Mouse (Mus musculus) granulocyte monocyte progenitor cell, adult 5-6 weeks (primary cell): Measurements from ENCODE around the gene Slc29a3. TPM values are rescaled to one million over a fixed set of nuclear protein-coding genes. Genes with fewer than 3 reads are reported as not detected.
A peak's percentile ranks its signal among the peaks of the same experiment; 100 is the strongest.
"Not testable (repeated sequence)": the region's sequence is repeated elsewhere in the genome, so short reads cannot be mapped to it uniquely, and the experiment has no call there.

Experiments used
- ATAC-seq: replicated peaks from 2 replicates; pipeline ENCODE4 v1.8.0; 2016; ENCODE audit warnings: mild to moderate bottlenecking, moderate TSS enrichment, inconsistent platforms; ENCODE audit not compliant: poor library complexity, severe bottlenecking
- total RNA-seq, 2 experiments: library from RNA; stranded (forward) in 1 of 2; stranded (reverse) in 1 of 2; fragments of 200-712, 200-1000 nt in 1 of 2; fragments of >200 nt in 1 of 2; fragmentation: Nextera tagmentation in 1 of 2; gene quantifications; 2 replicates each; pipeline ENCODE4 v1.2.3; 2014 to 2017

The Slc29a3 gene
- total RNA-seq, 2 experiments from 2014 or later, result 15.2 to 51.0 TPM

DNA sequence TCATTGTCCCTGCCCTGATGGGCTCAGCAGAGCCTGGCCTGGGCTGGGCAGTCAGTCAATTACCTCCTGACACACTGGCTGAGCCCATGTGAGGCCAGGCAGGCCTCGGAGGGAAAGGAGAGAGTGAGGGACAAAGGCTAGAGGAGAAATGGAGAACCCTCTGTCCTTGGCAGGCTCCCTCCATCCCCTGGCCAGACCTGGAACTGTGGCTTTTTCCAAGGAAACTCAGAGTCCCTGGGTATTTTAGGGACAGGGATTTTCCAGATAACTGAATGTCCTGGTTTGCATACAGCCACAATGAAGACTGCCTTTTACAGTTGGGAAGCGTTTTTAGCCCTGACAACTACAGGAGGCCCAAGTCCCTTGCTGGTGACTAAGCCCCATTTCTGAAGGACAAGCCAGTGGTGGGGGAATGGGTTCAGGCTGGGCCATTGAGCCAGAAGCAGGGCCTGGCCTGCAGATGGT, 20.2 kb downstream of the Slc29a3 start:
- ATAC-seq, result no peak

GRCm38 (mm10) chr10:60731742-60732141, 20.9 kb downstream of the Slc29a3 start:
- no peak for ATAC-seq

GRCm38 (mm10) chr10:60727301-60727700, 25.3 kb downstream of the Slc29a3 start:
- no peak for ATAC-seq

GRCm38 (mm10) chr10:60726896-60727295, 25.7 kb downstream of the Slc29a3 start:
- no peak for ATAC-seq

DNA sequence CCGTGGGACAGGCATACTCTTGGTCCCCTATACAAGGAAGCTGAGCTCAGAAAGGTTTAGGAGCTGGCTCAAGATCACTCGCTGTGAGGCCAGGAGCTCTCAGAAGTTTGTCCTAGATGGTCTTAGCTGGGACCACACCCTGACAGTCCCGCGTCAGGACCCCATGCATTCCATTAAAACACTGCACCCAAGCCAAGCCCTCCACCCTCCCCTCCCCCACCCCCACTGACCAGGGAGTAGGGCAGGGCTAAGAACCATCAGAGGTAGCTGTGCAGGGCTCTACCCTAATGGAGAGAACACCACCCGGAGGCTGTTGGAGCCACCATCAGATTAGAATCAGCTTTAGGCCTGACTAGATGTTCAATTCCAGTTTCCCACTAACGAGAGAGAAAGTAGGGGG, 28.1 kb downstream of the Slc29a3 start:
- no peak for ATAC-seq

DNA sequence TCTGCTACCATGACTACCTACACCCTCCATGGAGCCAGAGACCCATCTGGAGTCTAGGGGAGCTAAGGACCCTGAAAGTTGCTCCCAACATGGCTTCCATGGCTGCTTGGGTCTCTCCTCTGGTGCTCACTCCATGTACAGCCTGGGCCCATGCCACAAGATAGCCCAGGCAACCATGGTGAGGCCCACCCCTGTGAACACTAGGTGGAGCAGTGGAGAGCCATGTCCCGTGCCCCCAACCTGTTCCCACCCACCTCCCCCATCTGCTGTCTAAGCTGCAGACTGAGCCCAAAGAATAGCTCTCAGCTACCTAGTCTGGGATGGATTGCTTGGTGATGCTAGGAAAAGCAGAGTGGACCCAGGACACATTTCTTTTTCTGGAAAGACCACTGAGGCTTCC, 29.2 kb downstream of the Slc29a3 start:
- peak; percentile 68 for ATAC-seq

DNA sequence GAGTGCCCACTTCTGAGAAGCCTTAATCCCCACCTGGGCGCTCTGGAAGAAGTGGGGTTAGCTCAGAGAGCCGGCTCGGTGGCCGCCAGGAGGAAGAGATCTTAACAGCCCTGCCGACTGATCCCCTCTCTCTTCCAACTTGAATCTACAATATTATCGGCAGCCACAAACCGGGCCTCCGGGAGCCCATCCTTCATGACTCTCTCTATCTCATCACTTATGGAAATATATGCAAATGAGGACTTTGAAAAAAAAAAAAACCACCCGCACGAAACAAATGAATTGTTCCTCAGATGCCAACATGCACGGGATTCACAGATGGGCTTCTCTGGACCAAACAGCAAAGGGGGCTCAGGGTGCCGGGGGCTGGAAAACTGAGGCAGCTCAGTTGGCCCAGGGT, 31.0 kb downstream of the Slc29a3 start:
- no peak for ATAC-seq

- ATAC-seq, result no peak
Observed at GRCm38 (mm10) chr10:60720461-60720860, 32.1 kb downstream of the Slc29a3 start.

DNA sequence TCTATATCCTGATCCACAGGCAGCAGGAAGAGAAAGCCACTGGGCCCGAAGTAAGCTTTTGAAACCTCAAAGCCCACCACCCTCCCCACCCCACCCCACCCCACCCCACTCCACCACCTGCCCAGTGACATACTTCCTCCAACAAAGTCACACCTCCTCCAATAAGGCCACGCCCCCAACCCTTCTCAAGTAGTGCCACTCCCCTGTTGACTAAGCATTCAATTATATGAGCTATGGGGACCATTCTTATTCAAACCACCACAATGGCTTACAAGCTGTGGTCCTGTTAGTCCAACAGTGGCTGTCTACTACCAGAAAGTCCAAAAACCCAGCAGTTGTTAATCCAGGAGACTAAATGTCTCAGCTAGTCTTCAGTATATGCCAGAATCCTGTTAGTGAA, 34.1 kb downstream of the Slc29a3 start:
- ATAC-seq, result no peak

DNA sequence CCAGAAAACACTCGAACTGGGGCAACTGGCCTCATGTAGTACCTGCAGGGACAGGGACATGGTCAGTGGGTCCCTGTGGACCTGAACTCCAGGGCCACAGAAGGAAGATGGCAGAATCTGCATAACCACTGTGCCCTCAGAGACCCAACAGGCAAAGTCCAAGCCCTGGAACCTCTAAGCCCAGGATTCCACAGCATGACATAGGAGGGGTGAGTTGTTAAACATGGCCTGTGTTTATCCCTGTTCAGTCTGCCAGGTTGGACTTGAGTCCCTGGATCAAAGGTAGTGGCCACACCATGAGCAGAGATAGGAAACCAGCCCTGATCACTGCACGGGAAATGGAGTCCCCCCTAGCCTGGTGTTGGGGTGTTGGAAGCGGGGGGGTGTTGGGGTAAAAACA, 36.1 kb downstream of the Slc29a3 start:
- ATAC-seq, result no peak

DNA sequence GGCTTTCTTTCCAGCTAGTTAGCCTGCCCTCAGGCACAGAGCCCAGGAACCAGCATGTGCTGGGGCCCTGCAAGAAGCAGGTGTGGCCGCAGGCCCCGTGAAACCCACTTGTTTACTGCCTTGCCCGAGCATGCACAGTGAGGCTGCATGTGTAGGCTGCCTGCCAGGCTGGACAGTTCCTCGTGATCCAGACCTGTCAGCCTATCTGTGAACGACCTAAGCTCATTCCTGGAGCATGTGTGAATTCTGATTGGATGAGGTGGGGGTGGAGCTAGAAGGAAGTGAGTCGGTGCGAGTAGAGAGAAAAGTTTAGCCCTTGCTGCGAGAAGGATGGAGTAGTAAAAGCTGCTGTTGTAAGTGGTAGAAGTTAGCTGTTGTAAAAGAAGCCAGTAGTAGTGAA, 40.3 kb downstream of the Slc29a3 start:
- not testable (repeated sequence) for ATAC-seq

- no peak for ATAC-seq
Observed at GRCm38 (mm10) chr10:60708837-60709236, 43.8 kb downstream of the Slc29a3 start.

DNA sequence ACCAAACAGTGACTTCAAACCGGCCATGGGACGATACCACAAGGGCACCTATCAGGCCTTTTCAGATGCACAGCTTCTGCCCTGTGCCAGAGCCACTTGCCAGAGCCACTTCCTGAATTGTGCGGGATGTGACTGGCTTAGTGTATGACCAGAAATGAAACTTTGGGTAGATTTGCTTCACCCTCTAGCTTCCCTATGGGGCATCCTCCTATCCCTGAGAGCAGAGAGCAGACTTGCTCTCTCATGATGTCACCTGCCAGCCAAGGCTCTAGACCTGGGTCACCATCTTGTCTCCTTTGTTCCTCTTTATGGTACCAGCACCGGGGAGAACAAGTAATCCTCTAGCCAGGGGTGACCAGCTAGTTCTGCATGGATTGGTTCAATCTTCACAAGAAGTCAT, 46.3 kb downstream of the Slc29a3 start:
- peak; percentile 93 for ATAC-seq

- peak; percentile 52 for ATAC-seq
Observed at GRCm38 (mm10) chr10:60705134-60705533, 47.5 kb downstream of the Slc29a3 start.

DNA sequence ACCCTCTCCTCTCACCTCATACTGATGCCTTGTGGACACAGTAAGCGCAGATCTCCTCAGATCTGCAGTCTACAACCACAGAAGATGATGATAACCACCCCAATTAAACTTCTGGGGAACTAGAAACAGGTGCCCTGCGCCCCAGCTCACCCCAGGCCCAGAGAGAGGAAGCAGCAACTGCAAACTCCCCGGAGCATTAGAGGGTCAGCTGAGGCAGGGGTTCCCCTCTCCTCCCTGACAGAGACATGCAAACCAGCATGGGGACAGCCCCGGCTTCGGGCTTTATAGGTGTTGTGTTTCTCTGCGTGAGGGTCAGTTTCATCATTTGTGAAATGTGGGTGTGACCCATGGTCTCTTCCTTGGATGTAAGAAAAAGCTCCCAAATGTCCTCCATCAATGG, 54.8 kb downstream of the Slc29a3 start:
- ATAC-seq, result peak; percentile 25; the same call in 1 of the 2 replicates

GRCm38 (mm10) chr10:60696975-60697374, 55.6 kb downstream of the Slc29a3 start:
- ATAC-seq, result peak; percentile 96

DNA sequence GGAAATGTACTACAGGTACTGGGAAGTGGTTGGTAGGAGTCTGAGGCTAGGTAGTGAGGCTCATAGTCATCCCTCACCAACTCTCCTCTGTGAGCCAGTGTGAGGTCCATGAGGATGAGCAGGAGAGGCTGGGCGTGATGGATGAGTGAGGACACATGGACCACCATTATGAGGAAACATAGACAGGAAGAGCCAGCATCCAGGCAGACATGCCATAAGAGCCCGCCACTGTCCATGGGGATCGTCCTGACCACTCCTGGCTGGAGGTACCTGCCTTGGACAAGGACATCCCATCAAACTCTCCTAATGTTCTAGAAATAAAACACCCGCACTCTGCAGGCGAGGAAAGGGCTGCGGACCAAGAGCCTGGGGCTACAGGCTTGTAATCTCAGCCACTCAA, 56.2 kb downstream of the Slc29a3 start, which contains the start of gene Cdh23:
Gene Cdh23 (minus strand): TSS at position 101 of the 400 bp plus-strand sequence.
- ATAC-seq, result no peak

DNA sequence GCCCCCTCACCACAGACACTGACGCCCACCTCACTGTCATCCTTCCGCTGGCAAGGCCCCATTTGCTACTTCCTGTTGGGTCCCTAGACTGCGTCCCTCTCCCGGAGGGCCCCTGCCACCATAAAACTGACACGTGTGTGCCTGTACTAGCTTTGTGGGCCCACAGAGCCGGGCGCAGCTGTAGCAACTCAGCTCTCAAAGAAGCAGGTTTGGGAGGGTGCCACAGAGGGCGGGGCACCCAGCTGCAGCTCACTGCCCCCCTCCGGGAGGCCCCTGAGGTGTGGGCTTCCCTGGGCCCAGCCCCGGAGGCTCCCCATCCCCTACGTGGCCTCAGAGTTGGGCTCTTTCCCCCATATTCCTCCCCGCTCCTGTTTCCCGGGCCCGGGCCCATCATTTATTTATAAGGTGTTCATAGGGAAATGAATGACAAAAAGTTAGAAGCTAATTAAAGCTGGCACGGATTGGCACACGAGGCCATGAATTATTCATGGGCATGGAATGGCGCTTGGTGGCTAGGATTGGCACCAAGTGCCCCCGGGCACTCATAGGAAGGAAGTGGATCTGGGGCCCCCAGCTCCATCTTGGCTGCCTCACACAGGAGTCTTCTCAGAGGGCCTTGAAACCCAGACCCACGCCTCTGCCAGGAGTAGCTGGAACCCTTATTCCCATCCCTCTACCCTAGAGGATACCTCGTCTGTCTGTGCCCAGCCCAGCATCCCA, 60.8 kb downstream of the Slc29a3 start:
- ATAC-seq, result peak; percentile 12; the same call in 1 of the 2 replicates

DNA sequence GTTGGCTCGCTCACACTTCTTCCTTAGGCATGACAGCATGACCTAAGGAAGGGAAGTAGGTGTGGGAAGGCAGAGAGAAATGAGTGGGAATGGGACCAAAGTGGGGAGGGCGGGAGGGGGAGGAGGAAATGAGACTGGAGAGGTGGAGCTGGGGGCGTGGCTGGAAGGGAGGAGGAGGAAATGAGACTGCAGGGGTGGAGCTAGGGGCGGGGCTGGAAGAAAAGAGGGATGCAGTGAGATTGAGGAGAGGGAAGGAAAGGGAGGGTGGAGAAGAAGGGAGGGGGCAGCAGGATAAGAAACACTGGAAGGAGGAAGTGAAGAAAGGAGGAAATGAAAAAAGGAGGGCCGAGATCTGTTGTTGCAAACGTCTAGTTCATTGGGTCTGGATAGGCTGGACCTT, 61.6 kb downstream of the Slc29a3 start:
- ATAC-seq, result peak; percentile 70

DNA sequence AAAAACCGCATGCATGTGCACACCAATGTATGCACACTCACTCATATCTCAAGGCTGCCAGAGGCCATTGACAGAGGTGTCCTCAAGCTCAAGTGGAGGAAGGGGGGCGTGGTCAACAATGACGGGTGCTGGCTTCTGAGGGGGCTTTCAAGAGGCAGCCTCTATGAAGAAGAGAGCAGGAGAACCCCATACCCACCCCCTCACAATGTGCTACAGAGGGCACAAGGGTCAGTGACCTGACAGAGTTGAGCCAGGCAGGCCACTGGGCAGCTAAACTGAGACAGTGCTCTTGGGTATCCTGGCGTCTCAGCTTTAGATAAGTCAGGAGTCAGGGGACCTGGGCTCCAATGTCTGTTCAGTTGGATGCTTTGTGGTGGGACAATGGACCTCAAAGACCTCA, 63.2 kb downstream of the Slc29a3 start:
- no peak for ATAC-seq

DNA sequence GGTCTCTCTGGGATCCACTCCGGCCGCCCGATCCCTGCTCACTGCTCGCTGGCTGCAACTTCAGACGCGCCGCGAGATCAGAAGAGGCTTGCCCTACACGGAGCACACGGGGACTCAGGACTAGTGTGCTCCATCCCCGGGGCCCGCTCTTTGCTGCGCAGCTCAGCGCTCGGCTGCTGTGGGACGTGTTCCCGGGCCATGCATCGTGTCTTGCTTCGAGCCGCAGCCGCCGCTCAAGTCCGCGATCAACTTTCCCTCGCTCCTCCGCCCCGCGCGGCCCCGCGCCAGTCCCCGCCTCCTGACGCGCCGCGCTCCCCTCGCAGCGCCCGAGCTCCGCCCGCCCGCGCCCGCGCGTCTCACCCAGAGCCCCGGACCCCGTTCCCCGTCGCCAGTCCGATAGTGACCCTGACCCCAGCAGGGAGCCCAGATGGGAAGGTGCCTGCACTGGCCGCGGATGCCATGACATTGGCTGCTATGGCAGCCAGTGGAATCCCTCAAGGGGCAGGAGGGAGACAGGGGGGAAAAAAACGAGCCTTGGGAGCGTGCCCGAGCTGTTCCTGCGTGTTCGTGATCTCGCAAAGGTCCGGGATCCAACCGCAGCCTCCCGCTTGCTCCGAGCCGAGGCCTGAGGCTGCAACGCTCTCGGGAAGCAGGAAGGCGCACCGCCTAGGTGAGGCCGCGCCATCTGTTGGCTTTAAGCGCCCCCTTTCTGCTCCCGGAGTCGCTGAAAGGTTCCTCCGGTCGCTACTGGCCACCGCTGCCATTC, 65.4 kb downstream of the Slc29a3 start:
- peak; percentile 30; the same call in 1 of the 2 replicates for ATAC-seq

DNA sequence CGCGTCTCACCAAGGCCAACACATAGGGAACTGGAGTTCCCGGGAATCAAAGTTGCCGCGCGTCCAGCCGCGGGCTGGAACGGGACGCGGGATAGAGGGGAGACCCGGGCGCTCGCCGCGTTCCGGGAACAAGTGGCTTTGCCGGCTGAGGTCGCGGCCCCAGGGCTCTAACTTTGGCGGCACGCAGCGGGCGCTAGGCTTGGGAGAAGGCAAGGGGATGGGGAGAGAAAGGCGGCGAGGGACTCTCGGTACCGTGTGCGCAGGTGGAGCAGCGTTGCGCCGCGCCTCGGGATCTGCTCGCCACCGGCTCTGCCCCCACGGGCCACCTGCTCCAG, 66.0 kb downstream of the Slc29a3 start:
- no peak for ATAC-seq
